Mouse (Mus musculus) kidney, postnatal 0 days (tissue): ENCODE data around the gene Hs6st2. TPM values are rescaled to one million over a fixed set of nuclear protein-coding genes. Genes with fewer than 3 reads are reported as not detected.

ENCODE experiments used
- ATAC-seq: fragments of 200-750 bp; cut with Nextera tagmentation; replicated peaks from 2 replicates; pipeline ENCODE4 v1.8.0; 2017; ENCODE audit warnings: low read depth, moderate number of reproducible peaks, moderate TSS enrichment, moderate library complexity; ENCODE audit not compliant: low FRiP score
- DNase-seq: peaks from one replicate; pipeline ENCODE4 v3.0.0-alpha.2; 2016; ENCODE audit warnings: low spot score
- H3K27ac ChIP-seq: fragments of 300-500 bp; sonication (generic); 2 replicates; pipeline ENCODE4 v1.5.1; 2014; ENCODE audit warnings: mild to moderate bottlenecking
- H3K27me3 ChIP-seq: fragments of 300-500 bp; sonication (generic); 2 replicates; pipeline ENCODE4 v1.6.1; 2014; ENCODE audit warnings: low read length, mixed read lengths; ENCODE audit not compliant: insufficient read depth
- H3K36me3 ChIP-seq: fragments of 300-500 bp; sonication (generic); 2 replicates; pipeline ENCODE4 v1.6.1; 2014; ENCODE audit warnings: low read length, mixed read lengths; ENCODE audit not compliant: insufficient read depth
- H3K4me1 ChIP-seq: fragments of 300-500 bp; sonication (generic); replicated peaks from 2 replicates; pipeline ENCODE4 v1.6.1; 2014; ENCODE audit warnings: antibody characterized with exemption, low read length, mixed read lengths; ENCODE audit not compliant: insufficient read depth
- H3K4me2 ChIP-seq: fragments of 300-500 bp; sonication (generic); 2 replicates; pipeline ENCODE4 v1.6.1; 2014; ENCODE audit warnings: mild to moderate bottlenecking, low read length, moderate library complexity, mixed read lengths
- H3K4me3 ChIP-seq: fragments of 300-500 bp; sonication (generic); replicated peaks from 2 replicates; pipeline ENCODE4 v1.5.1; 2014; ENCODE audit warnings: low read depth, low read length
- H3K9ac ChIP-seq: fragments of 300-500 bp; sonication (generic); 2 replicates; pipeline ENCODE4 v1.6.1; 2014; ENCODE audit warnings: low read depth, low read length
- H3K9me3 ChIP-seq: fragments of 300-500 bp; sonication (generic); replicated peaks from 2 replicates; pipeline ENCODE4 v1.6.1; 2016; ENCODE audit warnings: low read length, inconsistent platforms, mixed read lengths
- CTCF ChIP-seq: IDR thresholded peaks from 2 replicates; pipeline ENCODE4 v1.5.1; 2016; ENCODE audit warnings: antibody characterized with exemption, low read depth, mild to moderate bottlenecking, moderate library complexity
- WGBS: fragments of 180-500 bp; shearing (Covaris S2); extraction: QIAGEN DNeasy Blood & Tissue Kit; methylation state at CpG from one replicate; pipeline ENCODE4 v1.1.7; 2014; 5-methylcytosine and 5-hydroxymethylcytosine counted together
- polyA plus RNA-seq: library from polyadenylated mRNA; unstranded; fragments of >200 nt; fragmentation: Nextera tagmentation; extraction: Ambion mirVana; gene quantifications from 2 replicates; pipeline ENCODE4 v1.2.1, GENCODE M21; 2015

The Hs6st2 gene
- polyA plus RNA-seq, 1 experiment from 2014 or later, result 12.2 TPM

GRCm38 (mm10) chrX:51684336-51685056, 2.8 kb upstream of the Hs6st2 start:
- Histone ChIP-seq H3K4me2 (no peak overlapping the region), H3K27me3 (no peaks in the 10 kb centered on the region), H3K9me3 (no peaks in the 10 kb centered on the region), H3K9ac (no peak overlapping the region), H3K36me3 (no peaks in the 10 kb centered on the region), H3K27ac (no peak overlapping the region), H3K4me3 (no peak overlapping the region), H3K4me1 (no peaks in the 10 kb centered on the region)
- 60% methylated on average over 3 of the region's 3 CpGs for WGBS
- no peak for DNase-seq
- TF ChIP-seq CTCF, result no peak
- no peak for ATAC-seq

GRCm38 (mm10) chrX:51681170-51681667, 437 bp downstream of the Hs6st2 start:
- H3K9ac ChIP-seq, result peak overlapping the region; percentile 42; the same call in 1 of the 2 replicates
- H3K9me3 ChIP-seq, result no peaks in the 10 kb centered on the region
- H3K4me2 ChIP-seq, result peak overlapping the region; percentile 75
- no peaks in the 10 kb centered on the region for H3K4me1 ChIP-seq
- no peaks in the 10 kb centered on the region for H3K36me3 ChIP-seq
- ATAC-seq (peak; percentile 79), DNase-seq (peak; percentile 71)
- peak overlapping the region; percentile 45 for H3K4me3 ChIP-seq
- TF ChIP-seq CTCF, result 0 out of 2 replicates have a peak, but pooled peaks have one; percentile 10
- no peak overlapping the region for H3K27ac ChIP-seq
- whole genome bisulfite sequencing, result 20% methylated on average over 35 of the region's 43 CpGs
- no peaks in the 10 kb centered on the region for H3K27me3 ChIP-seq

GRCm38 (mm10) chrX:51680428-51681169, 1.1 kb downstream of the Hs6st2 start:
- DNase-seq (peak; percentile 54), ATAC-seq (peak; percentile 67; the same call in 1 of the 2 replicates)
- Histone ChIP-seq H3K4me3 (peak overlapping the region; percentile 45), H3K36me3 (no peaks in the 10 kb centered on the region), H3K4me2 (peak overlapping the region; percentile 75), H3K4me1 (no peaks in the 10 kb centered on the region), H3K9me3 (no peaks in the 10 kb centered on the region), H3K27ac (no peak overlapping the region), H3K27me3 (no peaks in the 10 kb centered on the region), H3K9ac (peak overlapping the region; percentile 42; the same call in 1 of the 2 replicates)
- 32% methylated on average over 69 of the region's 70 CpGs for WGBS
- TF ChIP-seq CTCF, result peak; percentile 1; the same call in 1 of the 2 replicates

- TF ChIP-seq CTCF, result no peak
- ATAC-seq, result no peak
- Histone ChIP-seq H3K9ac (0 out of 2 replicates have a peak overlapping the region, but pooled peaks have one; percentile 8), H3K4me3 (peak overlapping the region; percentile 45), H3K36me3 (no peaks in the 10 kb centered on the region), H3K27me3 (no peaks in the 10 kb centered on the region), H3K4me2 (peak overlapping the region; percentile 75), H3K27ac (no peak overlapping the region), H3K9me3 (no peaks in the 10 kb centered on the region), H3K4me1 (no peaks in the 10 kb centered on the region)
- 34% methylated on average over 46 of the region's 46 CpGs for WGBS
- peak; percentile 11 for DNase-seq
Measured at GRCm38 (mm10) chrX:51679601-51680427, 1.8 kb downstream of the Hs6st2 start.

GRCm38 (mm10) chrX:51658236-51658635, 23.4 kb downstream of the Hs6st2 start:
- ATAC-seq (no peak), DNase-seq (peak; percentile 14)
- Histone ChIP-seq H3K27ac (no peak overlapping the region), H3K27me3 (no peaks in the 10 kb centered on the region), H3K4me3 (no peak overlapping the region), H3K36me3 (no peaks in the 10 kb centered on the region), H3K4me1 (no peaks in the 10 kb centered on the region), H3K9ac (no peak overlapping the region), H3K4me2 (no peak overlapping the region), H3K9me3 (no peaks in the 10 kb centered on the region)
- no peak for TF ChIP-seq CTCF
- WGBS, result 42% methylated on average over 2 of the region's 2 CpGs
